Mouse (Mus musculus) bone marrow, adult 2 months (tissue): ENCODE results near the gene Krt25. TPM values are rescaled to one million over a fixed set of nuclear protein-coding genes. Genes with fewer than 3 reads are reported as not detected.

Experiments used
- H3K27ac ChIP-seq: fragments of 200-500 bp; 2 replicates; pipeline ENCODE4 v1.5.1; 2012; ENCODE audit warnings: low read depth, mild to moderate bottlenecking, control low read depth, inconsistent platforms, low read length; ENCODE audit not compliant: control insufficient read depth, poor library complexity, insufficient read depth
- H3K4me1 ChIP-seq: fragments of 200-500 bp; 2 replicates; pipeline ENCODE4 v1.6.1; 2011; ENCODE audit warnings: low read length; ENCODE audit not compliant: control insufficient read depth, insufficient read depth
- H3K4me3 ChIP-seq: fragments of 200-500 bp; replicated peaks from 2 replicates; pipeline ENCODE3; 2011; ENCODE audit warnings: mild to moderate bottlenecking, low read depth, low read length, control low read depth; ENCODE audit not compliant: control insufficient read depth
- CTCF ChIP-seq: fragments of 200-500 bp; IDR thresholded peaks from 2 replicates; pipeline ENCODE4 v1.5.1; 2011; ENCODE audit warnings: low read length, control low read depth; ENCODE audit not compliant: control insufficient read depth, insufficient read depth
- POLR2A ChIP-seq: fragments of 200-500 bp; IDR thresholded peaks from 2 replicates; pipeline ENCODE4 v1.6.1; 2011; ENCODE audit warnings: low read depth, mild to moderate bottlenecking, control low read depth, low read length, borderline replicate concordance; ENCODE audit not compliant: control insufficient read depth
- WGBS: fragments of 180-500 bp; shearing (Covaris S2); methylation state at CpG from one replicate; pipeline ENCODE4 v1.1.7; 2018; 5-methylcytosine and 5-hydroxymethylcytosine counted together
- polyA plus RNA-seq: library from polyadenylated mRNA; stranded (reverse); fragments of >200 nt; gene quantifications from 2 replicates; pipeline ENCODE4 v1.2.4, GENCODE M21; 2011; ENCODE audit warnings: low replicate concordance; ENCODE audit not compliant: missing spikeins, insufficient read depth, insufficient read length

Krt25 gene
- polyA plus RNA-seq, 1 experiment = not detected

DNA sequence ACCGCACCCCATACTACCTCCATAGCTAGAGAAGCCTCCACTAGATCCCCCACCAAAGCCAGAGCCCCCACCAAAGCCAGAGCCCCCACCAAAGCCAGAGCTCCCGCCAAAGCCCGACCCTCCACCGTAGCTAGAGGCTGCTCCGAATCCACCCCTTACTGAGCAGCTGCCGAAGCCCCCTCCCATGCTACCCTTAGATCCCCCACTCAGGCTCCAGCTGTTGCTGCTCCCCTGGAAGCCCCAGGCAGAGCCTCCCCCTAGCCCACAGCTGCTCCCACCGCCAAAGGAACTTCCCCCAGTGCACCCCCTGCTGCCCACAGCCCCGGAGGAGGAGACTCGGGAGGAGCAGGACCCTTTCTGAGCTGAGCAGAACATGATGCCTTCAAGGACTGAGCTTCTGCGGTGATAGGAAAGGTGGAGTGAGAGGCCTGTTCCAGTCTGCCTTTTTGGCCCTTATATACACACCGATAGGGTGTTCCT lies 37.9 kb downstream of the Krt25 start, which contains the start of gene Krt24:
Krt24 (minus strand) TSS at position 430 of the 480 bp plus-strand sequence.
- Histone ChIP-seq H3K4me3 (no peak within 1 kb of the TSS), H3K4me1 (no peaks in the 10 kb centered on the region), H3K27ac (no peak within 1 kb of the TSS)
- 57% methylated on average over 11 of the region's 11 CpGs for WGBS
- no peak for TF ChIP-seq POLR2A

DNA sequence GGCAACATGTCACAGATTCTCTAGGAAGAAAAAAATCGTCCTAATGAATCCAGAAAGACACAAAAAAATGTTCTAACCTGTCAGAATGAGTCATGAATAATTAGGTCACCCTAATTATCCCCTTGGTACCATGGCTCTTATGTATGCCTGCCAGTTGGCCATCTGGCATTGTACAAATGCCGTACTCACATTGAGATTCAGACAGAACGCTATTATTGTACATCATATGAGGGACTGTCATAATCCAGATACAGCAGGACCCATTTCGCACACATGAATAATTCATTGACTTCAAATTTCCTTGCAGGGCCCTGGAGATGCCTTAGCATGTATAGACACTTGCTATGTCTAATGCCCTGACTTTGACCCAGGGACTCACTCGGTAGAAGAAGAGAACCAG lies 38.7 kb downstream of the Krt25 start:
- Histone ChIP-seq H3K4me1 (no peaks in the 10 kb centered on the region), H3K4me3 (no peak overlapping the region), H3K27ac (no peak overlapping the region)
- TF ChIP-seq POLR2A (no peak), CTCF (no peak)
- WGBS = 77% methylated on average over 5 of the region's 5 CpGs

DNA sequence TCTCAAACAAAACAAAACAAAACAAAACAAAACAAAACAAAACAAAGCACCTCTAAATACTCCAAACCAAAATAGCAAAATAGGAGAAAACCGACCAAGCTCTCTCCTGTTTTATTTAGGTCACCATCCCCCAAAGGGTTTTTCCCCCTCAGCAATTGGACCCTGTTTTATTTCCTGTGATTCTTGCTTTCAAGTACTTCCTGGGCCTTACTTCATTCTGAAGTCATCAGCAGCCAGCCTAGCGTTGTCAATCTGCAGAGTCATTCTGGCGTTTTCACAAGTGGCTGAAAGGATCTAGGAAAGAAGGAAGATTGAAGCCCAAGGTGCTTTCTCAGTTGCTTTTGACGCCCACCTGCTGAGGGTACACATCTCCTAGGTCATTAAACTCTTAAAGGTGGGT lies 39.4 kb downstream of the Krt25 start:
- TF ChIP-seq CTCF (no peak), POLR2A (no peak)

DNA sequence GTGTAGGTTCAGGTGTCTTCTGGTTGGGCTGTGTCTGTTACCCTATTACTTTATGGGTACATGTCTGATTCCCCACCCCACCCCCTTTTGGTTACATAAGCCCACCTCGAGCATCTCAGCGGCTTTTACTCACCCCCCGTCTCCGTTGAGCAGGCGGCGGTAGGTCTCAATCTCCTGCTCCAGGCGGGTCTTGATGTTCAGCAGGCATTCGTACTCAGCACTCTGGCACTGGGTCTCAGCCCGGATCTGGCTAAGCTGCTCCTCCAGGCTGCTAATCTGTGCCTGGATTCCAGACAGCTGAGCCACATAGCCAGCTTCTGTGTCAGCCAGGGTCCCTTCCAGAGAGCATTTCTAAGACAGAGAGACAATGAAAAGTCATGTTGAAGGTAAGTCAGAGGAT lies 41.6 kb downstream of the Krt25 start:
- 71% methylated on average over 9 of the region's 9 CpGs for WGBS
- no peaks in the 10 kb centered on the region for H3K4me1 ChIP-seq
- H3K27ac ChIP-seq = no peak overlapping the region
- TF ChIP-seq POLR2A (no peak), CTCF (no peak)
- H3K4me3 ChIP-seq = no peak overlapping the region

More for the DNA sequence above, 39.4 kb downstream of the Krt25 start:
- Histone ChIP-seq H3K27ac (no peak overlapping the region), H3K4me3 (no peak overlapping the region), H3K4me1 (no peaks in the 10 kb centered on the region)
- WGBS = 20% methylated on average over 4 of the region's 4 CpGs

DNA sequence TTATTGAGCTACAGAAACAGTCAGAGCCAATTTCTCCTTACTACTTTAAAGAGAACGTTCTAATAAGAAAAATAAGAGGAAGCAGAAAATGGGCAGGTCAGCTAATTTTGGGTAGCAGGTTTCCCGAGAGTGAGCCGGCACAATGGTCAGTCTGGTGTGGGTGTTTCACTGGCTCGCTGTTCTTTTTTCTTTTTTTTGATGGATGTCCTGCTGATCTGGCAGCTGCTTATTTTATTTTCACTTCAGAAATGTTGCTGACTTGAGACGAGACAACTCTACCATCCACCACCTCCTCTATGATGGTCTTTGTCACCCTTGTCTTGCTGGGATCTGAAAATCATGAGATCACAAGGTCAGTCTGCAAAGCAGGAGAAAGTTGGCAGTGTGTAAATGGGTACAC lies 42.8 kb downstream of the Krt25 start:
- no peak for TF ChIP-seq CTCF
- no peak for TF ChIP-seq POLR2A
- 27% methylated on average over 5 of the region's 5 CpGs for WGBS
- Histone ChIP-seq H3K27ac (no peak overlapping the region), H3K4me3 (no peak overlapping the region), H3K4me1 (no peaks in the 10 kb centered on the region)

DNA sequence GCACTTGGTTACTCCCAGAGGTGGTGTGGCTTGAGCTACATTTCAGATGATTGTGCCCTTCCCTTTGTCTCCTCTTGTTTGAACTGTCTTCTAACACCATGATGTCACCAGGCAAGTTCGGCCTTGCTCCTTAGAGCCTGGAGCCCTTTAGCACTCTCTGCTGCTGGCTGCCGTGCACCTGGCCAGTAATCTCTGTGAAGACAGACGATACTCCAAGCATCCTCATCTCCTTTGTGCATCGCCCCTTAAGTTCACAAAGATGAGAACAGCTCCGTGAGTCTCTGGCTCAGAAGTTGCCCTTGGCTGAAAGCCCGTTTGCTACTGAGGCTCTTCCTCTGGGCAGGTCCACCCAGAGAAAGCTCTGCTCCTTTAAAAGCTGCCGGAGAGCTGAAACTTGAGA lies 46.0 kb downstream of the Krt25 start:
- Histone ChIP-seq H3K4me3 (no peak overlapping the region), H3K4me1 (no peaks in the 10 kb centered on the region)

DNA sequence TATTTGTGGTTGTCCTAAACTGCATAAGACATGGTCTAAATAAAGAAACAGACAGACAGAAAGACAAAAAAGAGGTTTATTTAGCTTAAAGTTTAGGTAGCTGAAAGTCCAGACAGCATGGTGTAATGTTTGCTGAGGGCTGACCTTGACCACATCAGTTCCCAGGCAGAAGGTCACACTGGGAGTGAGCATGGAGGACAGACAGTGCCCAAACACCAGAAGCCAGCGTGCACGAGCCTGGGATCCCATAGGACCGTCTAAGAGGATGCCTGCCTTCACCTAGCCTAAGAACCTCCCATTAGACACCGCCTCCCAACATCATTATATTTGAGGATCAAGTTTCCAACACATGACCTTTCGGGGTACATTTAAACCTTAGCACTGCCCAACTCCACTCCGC lies 47.1 kb downstream of the Krt25 start:
- WGBS = 83% methylated on average over 6 of the region's 6 CpGs
- TF ChIP-seq CTCF (no peak), POLR2A (no peak)
- H3K4me3 ChIP-seq = no peak overlapping the region
- no peaks in the 10 kb centered on the region for H3K4me1 ChIP-seq
- H3K27ac ChIP-seq = no peak overlapping the region

More for the DNA sequence above, 46.0 kb downstream of the Krt25 start:
- no peak for TF ChIP-seq POLR2A
- no peak for TF ChIP-seq CTCF
- no peak overlapping the region for H3K27ac ChIP-seq
- 67% methylated on average over 7 of the region's 7 CpGs for WGBS

DNA sequence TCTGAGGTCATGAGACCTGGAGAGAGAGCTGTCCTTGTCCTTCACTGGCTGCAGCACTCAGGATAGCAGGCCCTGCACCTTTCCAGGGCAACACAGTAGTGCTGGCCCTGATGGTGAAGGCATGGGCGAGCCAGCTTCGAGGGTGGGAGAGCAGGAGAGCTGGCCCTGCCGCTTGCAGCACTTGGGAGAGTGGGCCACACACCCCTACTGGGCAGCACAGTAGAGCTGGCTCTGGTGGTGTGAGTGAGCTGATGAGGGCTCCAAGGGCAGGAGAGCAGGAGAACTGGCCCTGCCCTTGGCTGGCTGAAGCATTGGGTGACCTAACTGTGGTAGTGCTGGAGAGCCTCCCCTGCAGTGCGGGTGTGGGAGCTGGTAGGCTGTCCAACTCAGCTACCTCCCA lies 50.0 kb downstream of the Krt25 start:
- TF ChIP-seq POLR2A (0 out of 2 replicates have a peak, but pooled peaks have one; percentile 18), CTCF (no peak)
- 92% methylated on average over 4 of the region's 4 CpGs for WGBS
- Histone ChIP-seq H3K4me1 (no peaks in the 10 kb centered on the region), H3K27ac (no peak overlapping the region), H3K4me3 (no peak overlapping the region)

DNA sequence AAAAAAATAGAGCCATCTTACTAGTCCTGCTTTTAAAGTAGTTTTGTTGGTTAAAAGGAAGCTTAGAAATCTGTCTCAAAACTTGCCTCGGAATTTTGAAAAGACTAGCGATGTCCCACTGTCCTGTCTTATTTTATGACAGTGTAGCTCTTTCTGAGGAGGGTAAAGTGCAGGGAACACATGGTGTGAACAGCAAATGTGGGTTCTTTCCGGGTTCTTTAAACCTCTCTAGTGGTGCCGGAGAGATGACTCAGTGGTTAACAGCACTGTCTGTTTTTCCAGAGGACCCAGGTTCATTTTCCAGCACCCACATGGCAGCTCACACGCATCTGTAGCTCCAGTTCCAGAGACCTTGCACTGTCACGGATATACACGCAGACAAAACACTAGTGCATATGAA lies 53.6 kb downstream of the Krt25 start:
- no peak overlapping the region for H3K27ac ChIP-seq
- no peaks in the 10 kb centered on the region for H3K4me1 ChIP-seq
- WGBS = 80% methylated on average over 7 of the region's 7 CpGs
- no peak for TF ChIP-seq CTCF
- no peak for TF ChIP-seq POLR2A
- no peak overlapping the region for H3K4me3 ChIP-seq
